Mouse (Mus musculus) erythroid progenitor cell, adult 5-6 weeks (primary cell): ENCODE data around the gene Zdhhc3. TPM values are rescaled to one million over a fixed set of nuclear protein-coding genes. Genes with fewer than 3 reads are reported as not detected.

Experiments
- ATAC-seq: replicated peaks from 2 replicates; pipeline ENCODE4 v1.8.0; 2016; ENCODE audit warnings: moderate number of reproducible peaks, mild to moderate bottlenecking, moderate TSS enrichment, inconsistent platforms; ENCODE audit not compliant: poor library complexity, low FRiP score, severe bottlenecking
- total RNA-seq, 2 experiments: library from RNA; stranded (forward) in 1 of 2; stranded (reverse) in 1 of 2; fragments of 150-400 nt in 1 of 2; fragments of 186-747, 209-891 nt in 1 of 2; gene quantifications; 2 replicates each; pipeline versions ENCODE4 v1.2.3 to v1.2.4; 2015 to 2017; ENCODE audit warnings: low replicate concordance in 2 of 2

Gene Zdhhc3
- total RNA-seq, 2 experiments from 2014 or later = 14.4 to 20.5 TPM

DNA sequence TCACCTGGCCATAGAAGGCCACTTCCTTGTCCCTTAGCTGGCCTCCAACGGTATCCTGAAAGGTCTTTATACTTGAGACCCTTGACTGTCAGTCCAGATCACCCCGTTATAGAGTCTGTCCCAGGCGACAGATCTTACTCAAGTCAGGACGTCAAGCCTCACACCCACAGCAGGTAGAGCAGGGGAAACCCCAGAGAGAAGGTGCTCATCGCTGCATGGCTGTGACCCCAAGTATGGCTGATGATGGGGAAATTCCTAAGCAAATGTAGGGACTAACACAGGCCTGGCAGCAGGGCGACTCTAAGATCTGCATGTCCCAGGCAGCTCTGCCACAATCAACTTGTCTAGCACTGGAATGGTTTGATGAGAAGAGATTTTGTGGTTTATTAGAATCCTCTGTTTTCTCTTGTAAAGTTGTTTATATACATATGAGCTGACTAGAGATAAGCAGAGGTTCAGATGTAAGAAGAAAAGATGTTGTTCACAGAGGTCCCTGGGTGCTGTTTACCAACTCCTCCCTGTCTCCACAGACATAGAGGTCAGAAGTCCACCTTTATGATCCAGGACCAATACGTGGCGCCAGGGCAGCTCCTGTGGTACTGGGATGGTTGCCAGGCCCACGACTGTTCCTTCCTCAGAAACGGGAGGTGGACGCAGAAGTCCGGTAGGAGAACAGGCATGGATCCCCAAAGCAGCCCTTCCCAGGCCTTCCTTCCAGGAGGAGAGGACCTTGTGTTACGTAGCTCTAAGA lies 81.3 kb downstream of the Zdhhc3 start:
- ATAC-seq = no peak

- ATAC-seq = no peak
These were observed 88.8 kb downstream of the Zdhhc3 start for GRCm38 (mm10) chr9:123024201-123024600.

- ATAC-seq = no peak
These were observed 91.2 kb downstream of the Zdhhc3 start for GRCm38 (mm10) chr9:123021636-123022379.

DNA sequence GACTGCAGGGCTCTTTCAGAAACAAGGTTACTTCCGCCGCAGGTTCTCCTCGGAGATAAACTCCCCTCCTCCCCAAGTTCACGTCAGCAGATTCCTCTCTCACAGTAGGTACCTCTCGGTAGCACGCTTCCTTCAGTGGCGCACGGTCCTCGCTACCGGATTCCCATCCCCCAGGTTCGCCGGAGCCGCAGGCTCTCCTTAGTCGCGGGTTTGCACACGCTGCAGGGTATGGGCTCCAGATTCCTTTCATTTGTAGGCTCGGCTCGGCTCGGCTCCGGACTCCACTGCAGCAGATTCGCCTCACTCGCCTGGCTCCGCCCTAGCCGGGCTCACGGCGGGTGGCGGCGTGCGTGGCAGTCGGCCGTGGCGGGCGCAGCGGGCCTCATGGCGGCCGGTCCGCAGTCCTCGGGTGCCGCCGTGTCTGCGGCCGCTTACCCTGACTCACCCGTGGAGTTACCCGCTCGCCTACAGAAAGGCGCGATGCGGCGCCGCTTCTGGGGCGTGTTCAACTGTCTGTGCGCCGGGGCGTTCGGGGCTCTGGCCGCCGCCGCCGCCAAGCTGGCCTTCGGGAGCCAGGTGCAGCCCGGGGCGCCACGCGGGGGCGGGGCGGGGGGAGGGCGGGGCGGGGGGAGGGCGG lies 91.9 kb downstream of the Zdhhc3 start, which contains the start of gene Tmem42:
Tmem42 (plus strand) TSS at position 332 of the 637 bp plus-strand sequence.
- ATAC-seq = peak; percentile 93

Other genes starting within 250 kb of the Zdhhc3 start
- 13.7 and 36.5 TPM in 2 replicates for gene Zfp445, start 247.2 kb downstream of the Zdhhc3 start, total RNA-seq (2015; ENCODE audit: low replicate concordance)
- 24.8 and 40.7 TPM in 2 replicates for gene Zfp445, start 247.2 kb downstream of the Zdhhc3 start, total RNA-seq (2017; ENCODE audit: low replicate concordance)
- gene Zkscan7, start 227.5 kb downstream of the Zdhhc3 start, total RNA-seq (2015; ENCODE audit: low replicate concordance) = 0.72 TPM in 1 of 2 replicates, not detected in the other
- 0.23 and 0.39 TPM in 2 replicates for gene Zkscan7, start 227.5 kb downstream of the Zdhhc3 start, total RNA-seq (2017; ENCODE audit: low replicate concordance)
- gene Zfp105, start 190.1 kb downstream of the Zdhhc3 start, total RNA-seq (2015; ENCODE audit: low replicate concordance) = not detected in 2 replicates
- gene Zfp105, start 190.1 kb downstream of the Zdhhc3 start, total RNA-seq (2017; ENCODE audit: low replicate concordance) = 3.1 TPM in 1 of 2 replicates, not detected in the other
- 18.4 and 28.5 TPM in 2 replicates for gene 1110059G10Rik, start 162.2 kb downstream of the Zdhhc3 start, total RNA-seq (2015; ENCODE audit: low replicate concordance)
- gene 1110059G10Rik, start 162.2 kb downstream of the Zdhhc3 start, total RNA-seq (2017; ENCODE audit: low replicate concordance) = 11.2 and 22.4 TPM in 2 replicates
- 408 and 434 TPM in 2 replicates for gene Kif15, start 162.2 kb downstream of the Zdhhc3 start, total RNA-seq (2015; ENCODE audit: low replicate concordance)
- gene Kif15, start 162.2 kb downstream of the Zdhhc3 start, total RNA-seq (2017; ENCODE audit: low replicate concordance) = 484 and 1,059 TPM in 2 replicates
- gene Tmem42, start 91.9 kb downstream of the Zdhhc3 start, total RNA-seq (2015; ENCODE audit: low replicate concordance) = 5.4 TPM in 1 of 2 replicates, not detected in the other
- gene Tmem42, start 91.9 kb downstream of the Zdhhc3 start, total RNA-seq (2017; ENCODE audit: low replicate concordance) = not detected in 2 replicates
- gene Tgm4, start 78.5 kb downstream of the Zdhhc3 start, total RNA-seq (2015; ENCODE audit: low replicate concordance) = not detected in 2 replicates
- not detected in 2 replicates for gene Tgm4, start 78.5 kb downstream of the Zdhhc3 start, total RNA-seq (2017; ENCODE audit: low replicate concordance)
- 14.3 and 21.6 TPM in 2 replicates for gene Exosc7, start within 50 bp of the Zdhhc3 start, total RNA-seq (2015; ENCODE audit: low replicate concordance)
- gene Exosc7, start within 50 bp of the Zdhhc3 start, total RNA-seq (2017; ENCODE audit: low replicate concordance) = 6.6 and 26.4 TPM in 2 replicates
- gene Clec3b, start 37.7 kb upstream of the Zdhhc3 start, total RNA-seq (2015; ENCODE audit: low replicate concordance) = not detected in 2 replicates
- not detected in 2 replicates for gene Clec3b, start 37.7 kb upstream of the Zdhhc3 start, total RNA-seq (2017; ENCODE audit: low replicate concordance)
- gene Cdcp1, start 102.8 kb upstream of the Zdhhc3 start, total RNA-seq (2015; ENCODE audit: low replicate concordance) = not detected in 2 replicates
- not detected in 2 replicates for gene Cdcp1, start 102.8 kb upstream of the Zdhhc3 start, total RNA-seq (2017; ENCODE audit: low replicate concordance)
- gene Tmem158, start 147.6 kb upstream of the Zdhhc3 start, total RNA-seq (2015; ENCODE audit: low replicate concordance) = not detected in 2 replicates
- 2.1 TPM in 1 of 2 replicates, not detected in the other for gene Tmem158, start 147.6 kb upstream of the Zdhhc3 start, total RNA-seq (2017; ENCODE audit: low replicate concordance)